Mouse (Mus musculus) erythroblast, embryonic 14.5 days (primary cell): ENCODE measurements around the gene Tecpr2.

Experiments
- GATA1 ChIP-seq: IDR thresholded peaks from 2 replicates; pipeline ENCODE4 v1.6.1; 2012; ENCODE audit warnings: low read length, inconsistent platforms, mixed read lengths
- TAL1 ChIP-seq: IDR thresholded peaks from 3 replicates; pipeline ENCODE4 v1.6.1; 2012; ENCODE audit warnings: low read length, inconsistent platforms, mixed read lengths

DNA sequence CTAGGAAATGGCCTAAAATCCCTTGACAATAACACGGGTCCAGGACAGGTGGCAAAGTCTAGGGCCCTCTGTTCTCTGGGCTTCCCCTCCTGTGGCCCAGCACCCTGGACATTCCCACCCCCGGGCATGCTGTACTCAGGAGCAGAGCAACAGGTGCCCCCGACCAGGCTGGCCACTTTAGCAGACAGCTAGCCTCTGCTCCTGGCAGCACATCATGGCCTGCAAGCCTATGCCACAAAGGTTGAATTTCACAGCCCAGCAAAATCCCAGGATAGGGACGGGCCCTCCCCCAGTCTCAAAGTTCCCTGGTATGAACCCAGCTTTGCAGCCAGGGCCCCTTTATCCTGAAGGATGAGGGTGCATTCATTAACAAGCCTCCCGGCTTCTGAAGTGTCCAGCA, 86.3 kb downstream of the Tecpr2 start:
- no peak for TF ChIP-seq GATA1
- TF ChIP-seq TAL1: no peak
